Mouse (Mus musculus) intestine, embryonic 15.5 days (tissue): Measurements from ENCODE around the gene Fhad1. TPM values are rescaled to one million over a fixed set of nuclear protein-coding genes. Genes with fewer than 3 reads are reported as not detected.

ENCODE experiments used
- ATAC-seq: fragments of 200-750 bp; cut with Nextera tagmentation; 2 replicates; pipeline ENCODE4 v1.8.0; 2017; ENCODE audit warnings: moderate TSS enrichment, moderate library complexity
- H3K27ac ChIP-seq: fragments of 300-500 bp; sonication (generic); 2 replicates; pipeline ENCODE4 v1.5.1; 2015; ENCODE audit warnings: mild to moderate bottlenecking, inconsistent platforms
- H3K27me3 ChIP-seq: fragments of 300-500 bp; sonication (generic); replicated peaks from 2 replicates; pipeline ENCODE4 v1.6.1; 2015; ENCODE audit warnings: inconsistent platforms
- H3K36me3 ChIP-seq: fragments of 300-500 bp; sonication (generic); 2 replicates; pipeline ENCODE4 v1.6.1; 2015; ENCODE audit warnings: inconsistent platforms
- H3K4me1 ChIP-seq: fragments of 300-500 bp; sonication (generic); replicated peaks from 2 replicates; pipeline ENCODE4 v1.6.1; 2015; ENCODE audit warnings: inconsistent platforms
- H3K4me2 ChIP-seq: fragments of 300-500 bp; sonication (generic); replicated peaks from 2 replicates; pipeline ENCODE4 v1.6.1; 2015; ENCODE audit warnings: mild to moderate bottlenecking, inconsistent platforms
- H3K4me3 ChIP-seq: fragments of 300-500 bp; sonication (generic); replicated peaks from 2 replicates; pipeline ENCODE4 v1.5.1; 2015; ENCODE audit warnings: inconsistent platforms
- H3K9ac ChIP-seq: fragments of 300-500 bp; sonication (generic); 2 replicates; pipeline ENCODE4 v1.6.1; 2015; ENCODE audit warnings: inconsistent platforms
- H3K9me3 ChIP-seq: fragments of 300-500 bp; sonication (generic); 2 replicates; pipeline ENCODE4 v1.6.1; 2016; ENCODE audit warnings: inconsistent platforms
- WGBS: fragments of 180-500 bp; shearing (Covaris S2); methylation state at CpG from one replicate; pipeline ENCODE4 v1.1.7; 2015; 5-methylcytosine and 5-hydroxymethylcytosine counted together
- polyA plus RNA-seq: library from polyadenylated mRNA; unstranded; fragments of >200 nt; fragmentation: Nextera tagmentation; extraction: Ambion mirVana; gene quantifications from 2 replicates; pipeline ENCODE4 v1.2.1, GENCODE M21; 2015

Fhad1 gene
- polyA plus RNA-seq, 1 experiment from 2014 or later, result 1.4 TPM

DNA sequence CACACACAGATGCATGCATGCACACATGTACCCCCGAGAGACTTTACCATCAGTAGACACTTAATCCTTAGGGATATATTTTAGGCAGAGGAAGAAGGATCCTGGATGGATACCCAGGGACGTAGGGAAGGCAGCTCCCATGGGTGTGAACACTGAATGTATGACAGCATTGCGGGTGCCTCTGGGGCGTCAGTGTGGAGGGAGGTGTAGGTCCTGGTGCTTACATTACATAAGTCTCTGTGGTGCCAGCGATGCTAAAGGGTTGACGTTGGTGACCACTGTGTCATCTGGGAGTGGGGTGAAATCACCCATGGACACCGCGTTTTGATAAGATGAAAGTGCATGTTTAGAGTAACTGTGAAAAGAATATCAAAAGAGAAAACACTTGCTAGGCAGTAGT, 54.8 kb downstream of the Fhad1 start:
- Histone ChIP-seq H3K4me2 (no peak overlapping the region), H3K27me3 (no peaks in the 10 kb centered on the region), H3K36me3 (no peaks in the 10 kb centered on the region), H3K9ac (no peak overlapping the region), H3K27ac (no peak overlapping the region), H3K4me1 (peaks cover 18% of the 10 kb centered on the region), H3K4me3 (no peak overlapping the region), H3K9me3 (no peaks in the 10 kb centered on the region; the same call in 1 of the 2 replicates)
- no peak for ATAC-seq
- WGBS, result 84% methylated on average over 8 of the region's 8 CpGs

- Histone ChIP-seq H3K27me3 (no peaks in the 10 kb centered on the region), H3K9ac (no peak overlapping the region), H3K36me3 (no peaks in the 10 kb centered on the region), H3K4me3 (no peak overlapping the region), H3K9me3 (no peaks in the 10 kb centered on the region; the same call in 1 of the 2 replicates), H3K4me1 (peaks cover 21% of the 10 kb centered on the region), H3K27ac (no peak overlapping the region), H3K4me2 (no peak overlapping the region)
- ATAC-seq, result no peak
- 57% methylated on average over 4 of the region's 4 CpGs for WGBS
Observed at GRCm38 (mm10) chr4:141959615-141960014, 55.3 kb downstream of the Fhad1 start.

- ATAC-seq, result peak; percentile 48
- no peak overlapping the region for H3K4me3 ChIP-seq
- H3K36me3 ChIP-seq, result no peaks in the 10 kb centered on the region
- H3K9ac ChIP-seq, result no peak overlapping the region
- WGBS, result 49% methylated on average over 7 of the region's 7 CpGs
- no peak overlapping the region for H3K27ac ChIP-seq
- no peaks in the 10 kb centered on the region for H3K27me3 ChIP-seq
- H3K9me3 ChIP-seq, result no peaks in the 10 kb centered on the region; the same call in 1 of the 2 replicates
- H3K4me1 ChIP-seq, result peaks cover 18% of the 10 kb centered on the region
- H3K4me2 ChIP-seq, result peak overlapping the region; percentile 30
Observed at GRCm38 (mm10) chr4:141958614-141959375, 56.1 kb downstream of the Fhad1 start.

- peak overlapping the region; percentile 30 for H3K4me2 ChIP-seq
- H3K9ac ChIP-seq, result no peak overlapping the region
- no peaks in the 10 kb centered on the region; the same call in 1 of the 2 replicates for H3K9me3 ChIP-seq
- H3K27ac ChIP-seq, result no peak overlapping the region
- no peak overlapping the region for H3K4me3 ChIP-seq
- peak; percentile 46; the same call in 1 of the 2 replicates for ATAC-seq
- peaks cover 18% of the 10 kb centered on the region for H3K4me1 ChIP-seq
- 4% methylated on average over 9 of the region's 9 CpGs for WGBS
- H3K27me3 ChIP-seq, result no peaks in the 10 kb centered on the region
- no peaks in the 10 kb centered on the region for H3K36me3 ChIP-seq
Observed at GRCm38 (mm10) chr4:141958188-141958587, 56.7 kb downstream of the Fhad1 start.

DNA sequence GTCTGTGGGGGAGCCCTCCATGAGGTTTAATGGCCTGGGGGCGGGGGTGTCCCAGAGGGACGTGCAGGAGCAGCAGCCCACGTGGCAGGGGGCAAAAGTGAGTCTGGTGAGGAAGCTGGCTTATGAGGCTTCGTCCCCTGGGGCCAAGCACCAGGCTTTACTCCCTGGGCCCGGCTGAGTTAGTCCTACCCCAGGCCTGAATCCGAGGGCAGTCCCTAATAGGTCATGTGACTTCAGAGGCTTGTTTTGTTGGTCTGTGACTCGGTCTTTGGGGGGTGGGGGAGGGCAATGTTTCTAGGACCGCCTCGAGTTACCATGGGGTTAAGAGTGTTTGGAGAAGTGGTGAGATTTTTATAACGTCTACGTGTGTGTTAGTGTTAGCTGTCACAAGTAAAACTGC, 57.1 kb downstream of the Fhad1 start:
- H3K9me3 ChIP-seq, result no peaks in the 10 kb centered on the region; the same call in 1 of the 2 replicates
- peak overlapping the region; percentile 26 for H3K4me2 ChIP-seq
- peak overlapping the region; percentile 10; the same call in 1 of the 2 replicates for H3K27ac ChIP-seq
- H3K9ac ChIP-seq, result no peak overlapping the region
- peak; percentile 51 for ATAC-seq
- peaks cover 18% of the 10 kb centered on the region for H3K4me1 ChIP-seq
- whole genome bisulfite sequencing, result 18% methylated on average over 11 of the region's 11 CpGs
- no peaks in the 10 kb centered on the region for H3K36me3 ChIP-seq
- H3K27me3 ChIP-seq, result no peaks in the 10 kb centered on the region
- H3K4me3 ChIP-seq, result no peak overlapping the region

GRCm38 (mm10) chr4:141956931-141957330, 58.0 kb downstream of the Fhad1 start:
- peak; percentile 7; the same call in 1 of the 2 replicates for ATAC-seq
- Histone ChIP-seq H3K9me3 (no peaks in the 10 kb centered on the region; the same call in 1 of the 2 replicates), H3K4me2 (no peak overlapping the region), H3K36me3 (no peaks in the 10 kb centered on the region), H3K27ac (no peak overlapping the region), H3K9ac (no peak overlapping the region), H3K4me3 (no peak overlapping the region), H3K27me3 (no peaks in the 10 kb centered on the region), H3K4me1 (peaks cover 18% of the 10 kb centered on the region)
- 89% methylated on average over 5 of the region's 5 CpGs for WGBS

- Histone ChIP-seq H3K4me2 (no peak overlapping the region), H3K36me3 (no peaks in the 10 kb centered on the region), H3K4me1 (peaks cover 18% of the 10 kb centered on the region), H3K27me3 (no peaks in the 10 kb centered on the region), H3K27ac (no peak overlapping the region), H3K9ac (no peak overlapping the region), H3K4me3 (no peak overlapping the region), H3K9me3 (no peaks in the 10 kb centered on the region)
- 49% methylated on average over 16 of the region's 16 CpGs for WGBS
- no peak for ATAC-seq
Observed at GRCm38 (mm10) chr4:141954770-141955720, 59.8 kb downstream of the Fhad1 start.

- Histone ChIP-seq H3K4me3 (no peak overlapping the region), H3K9ac (no peak overlapping the region), H3K27me3 (no peaks in the 10 kb centered on the region), H3K36me3 (no peaks in the 10 kb centered on the region), H3K9me3 (no peaks in the 10 kb centered on the region), H3K4me1 (peaks cover 18% of the 10 kb centered on the region), H3K27ac (no peak overlapping the region), H3K4me2 (no peak overlapping the region)
- ATAC-seq, result no peak
- 50% methylated on average over 6 of the region's 6 CpGs for WGBS
Observed at GRCm38 (mm10) chr4:141953859-141954258, 61.0 kb downstream of the Fhad1 start.

DNA sequence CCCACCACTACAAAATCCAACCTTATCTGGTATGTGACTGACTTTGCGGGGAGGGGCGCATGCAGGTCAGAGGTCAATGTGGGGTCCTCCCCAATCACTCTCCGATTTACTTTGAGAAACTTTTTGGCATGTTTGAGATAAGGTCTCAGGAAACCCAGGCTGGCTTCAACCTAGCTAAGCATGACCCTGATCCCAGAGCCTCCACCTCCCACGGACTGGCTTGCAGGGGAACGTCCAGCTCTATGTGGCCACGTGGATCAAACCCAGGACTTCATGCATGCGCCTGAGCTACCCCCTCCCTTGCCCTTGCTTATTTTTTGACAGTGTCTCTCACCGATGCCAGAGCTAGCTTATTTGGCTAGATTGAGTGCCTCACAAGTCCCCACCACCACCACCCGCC, 61.6 kb downstream of the Fhad1 start:
- 70% methylated on average over 9 of the region's 9 CpGs for WGBS
- Histone ChIP-seq H3K9ac (no peak overlapping the region), H3K27me3 (no peaks in the 10 kb centered on the region), H3K4me2 (no peak overlapping the region), H3K4me1 (peaks cover 12% of the 10 kb centered on the region), H3K27ac (no peak overlapping the region), H3K4me3 (no peak overlapping the region), H3K9me3 (no peaks in the 10 kb centered on the region), H3K36me3 (no peaks in the 10 kb centered on the region)
- no peak for ATAC-seq

DNA sequence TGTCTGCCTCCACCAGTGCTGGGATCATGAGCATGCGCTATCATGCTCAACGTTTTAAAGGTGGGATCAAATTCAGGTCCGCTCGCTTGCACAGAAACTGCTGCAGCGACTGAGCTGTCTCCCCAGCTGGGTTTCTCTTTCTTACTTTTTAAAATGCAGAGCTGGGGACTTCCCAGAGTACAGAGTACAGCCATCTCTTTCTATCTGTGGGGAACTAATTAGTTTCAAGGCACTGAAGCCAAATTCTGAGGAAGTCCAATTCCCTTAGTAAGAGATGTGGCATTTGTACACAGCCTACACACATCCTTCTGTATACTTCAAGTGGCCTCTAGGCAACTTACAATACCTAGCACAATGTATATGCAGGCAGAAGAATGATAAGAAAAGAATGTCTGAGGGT, 62.1 kb downstream of the Fhad1 start:
- H3K9me3 ChIP-seq, result no peaks in the 10 kb centered on the region
- no peaks in the 10 kb centered on the region for H3K27me3 ChIP-seq
- no peak for ATAC-seq
- H3K4me3 ChIP-seq, result no peak overlapping the region
- H3K36me3 ChIP-seq, result no peaks in the 10 kb centered on the region
- H3K4me1 ChIP-seq, result peaks cover 9% of the 10 kb centered on the region; the same call in 1 of the 2 replicates
- 72% methylated on average over 5 of the region's 5 CpGs for WGBS
- no peak overlapping the region for H3K9ac ChIP-seq
- H3K4me2 ChIP-seq, result no peak overlapping the region
- no peak overlapping the region for H3K27ac ChIP-seq

GRCm38 (mm10) chr4:141952114-141952513, 62.8 kb downstream of the Fhad1 start:
- Histone ChIP-seq H3K4me1 (0 out of 2 replicates have a peak, but pooled peaks cover 6% of the 10 kb centered on the region), H3K4me3 (no peak overlapping the region), H3K27ac (no peak overlapping the region), H3K4me2 (no peak overlapping the region), H3K9ac (no peak overlapping the region), H3K27me3 (no peaks in the 10 kb centered on the region), H3K36me3 (no peaks in the 10 kb centered on the region), H3K9me3 (no peaks in the 10 kb centered on the region)
- no peak for ATAC-seq
- 72% methylated on average over 17 of the region's 17 CpGs for WGBS

GRCm38 (mm10) chr4:141949436-141949835, 65.4 kb downstream of the Fhad1 start:
- H3K36me3 ChIP-seq, result no peaks in the 10 kb centered on the region
- H3K9me3 ChIP-seq, result no peaks in the 10 kb centered on the region
- H3K9ac ChIP-seq, result no peak overlapping the region
- no peaks in the 10 kb centered on the region for H3K4me1 ChIP-seq
- 36% methylated on average over 13 of the region's 13 CpGs for WGBS
- H3K27ac ChIP-seq, result no peak overlapping the region
- peak; percentile 32; the same call in 1 of the 2 replicates for ATAC-seq
- no peak overlapping the region for H3K4me3 ChIP-seq
- no peaks in the 10 kb centered on the region for H3K27me3 ChIP-seq
- H3K4me2 ChIP-seq, result no peak overlapping the region
